Mouse (Mus musculus): ENCODE measurements around the gene Gdf15.

The Gdf15 gene

DNA sequence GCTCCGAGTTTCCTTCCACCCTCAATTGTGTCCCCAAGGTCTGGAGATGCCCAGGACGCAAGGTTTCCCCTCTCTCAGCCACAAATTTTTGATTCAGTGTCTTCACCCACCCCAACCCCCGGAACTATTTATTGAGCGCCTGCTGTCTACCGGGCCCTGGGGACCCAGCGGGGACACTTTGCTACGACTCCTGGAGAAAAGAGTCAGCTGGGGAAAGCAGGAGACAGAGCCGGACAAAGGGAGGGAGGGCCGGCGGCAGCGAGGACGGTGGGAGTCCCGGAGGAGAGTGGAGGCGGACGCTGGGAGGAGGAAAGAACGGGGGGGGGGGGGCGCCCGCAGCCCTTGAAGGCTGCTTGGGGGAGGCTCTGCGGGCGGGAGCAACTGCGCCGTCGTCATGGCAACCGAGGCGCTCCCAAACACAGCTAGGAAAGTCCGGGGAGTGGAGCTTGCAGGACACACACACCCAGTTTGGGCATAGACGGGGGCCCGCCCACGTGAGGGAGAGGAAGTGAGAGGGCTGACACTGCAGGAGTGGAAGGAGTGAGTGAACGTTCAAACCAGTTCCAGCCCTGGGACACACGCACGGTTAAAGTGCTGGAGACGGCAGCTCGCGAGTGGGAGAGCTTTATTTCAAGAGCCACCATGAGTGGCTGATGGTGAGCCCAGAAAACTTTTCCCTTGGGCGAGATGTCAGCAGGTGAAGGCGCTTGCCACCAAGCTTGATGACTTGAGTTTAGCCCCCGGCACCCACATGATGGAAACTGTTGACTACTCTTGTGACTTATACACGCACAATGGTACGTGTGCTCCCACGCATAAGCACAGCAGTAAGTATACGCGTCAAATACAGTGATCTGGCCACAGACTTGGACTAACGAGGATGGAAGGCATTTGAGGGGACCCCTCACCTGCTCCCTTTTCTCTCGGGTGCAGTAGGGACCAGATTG lies 22.1 kb downstream of the Gdf15 start:
- in situ Hi-C loops (cut with MboI; ENCODE audit: unreplicated experiment in 2 of 2), result loop anchor here (5.0 to 10.0 kb wide), 5 partner anchors 37 to 235 kb away; no protein-coding TSS in a partner anchor

DNA sequence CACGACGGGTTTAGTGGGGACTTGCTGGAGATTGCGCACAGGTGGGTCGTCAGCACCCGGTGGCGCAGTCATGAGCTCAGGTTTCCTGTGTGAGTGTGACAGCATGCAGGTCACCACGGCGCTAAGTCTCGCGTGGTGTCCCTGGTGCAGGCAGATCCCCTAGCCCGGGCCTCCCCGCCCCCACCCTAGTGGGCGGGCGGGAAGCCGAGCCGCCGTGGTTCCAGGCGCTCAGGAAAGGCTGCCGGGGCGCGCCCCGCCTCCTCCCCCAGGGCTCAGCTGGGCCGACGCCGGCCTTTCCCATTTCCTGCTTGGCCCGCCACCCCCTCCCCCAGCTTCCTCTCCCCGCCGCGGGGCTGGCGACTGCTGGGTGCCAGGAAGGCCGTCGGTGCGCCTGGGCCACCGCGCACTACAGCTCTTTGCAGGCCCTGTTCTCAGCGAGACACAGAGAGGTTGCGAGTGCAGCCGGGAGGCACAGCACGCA lies 22.8 kb downstream of the Gdf15 start:
- in situ Hi-C loops (cut with MboI; ENCODE audit: unreplicated experiment in 2 of 2), result loop anchor here in 1 of 2 experiments (5.0 kb wide), 1 partner anchor 47 kb away; no protein-coding TSS in a partner anchor

DNA sequence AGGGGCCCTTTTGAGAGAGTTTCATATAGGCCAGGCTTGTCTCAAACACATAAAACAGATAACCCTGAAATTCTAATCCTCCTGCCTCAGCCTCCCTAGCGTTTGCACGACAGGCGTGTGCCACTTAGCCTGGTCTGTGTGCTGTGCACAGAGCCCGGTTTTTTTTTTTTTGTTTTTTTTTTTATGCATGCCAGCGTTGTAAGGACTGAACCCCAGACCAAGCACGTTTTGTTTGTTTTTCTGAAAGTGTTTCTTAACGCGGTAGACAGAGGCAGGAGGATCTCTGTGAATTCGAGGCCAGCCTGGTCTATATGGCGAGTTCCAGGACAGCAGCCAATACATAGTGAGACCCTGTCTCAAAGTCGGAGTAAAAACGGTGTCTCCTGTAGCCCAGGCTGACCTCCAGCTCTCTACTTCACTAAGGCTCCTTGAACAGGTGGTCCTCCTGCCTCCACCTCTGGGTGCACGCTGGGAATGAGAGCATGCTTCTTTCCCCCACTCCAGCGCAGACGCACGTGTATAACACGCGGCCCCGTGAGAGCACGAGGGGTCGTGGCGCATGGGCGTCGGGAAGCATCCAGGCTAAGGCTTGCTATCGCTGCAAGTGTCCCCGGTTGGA lies 23.4 kb downstream of the Gdf15 start, which contains the start of gene Ssbp4:
Gene Ssbp4, minus strand, starts transcription at position 124 of the 619 bp plus-strand sequence.
- in situ Hi-C loops (cut with MboI; ENCODE audit: unreplicated experiment in 2 of 2), result loop anchor here in 1 of 2 experiments (5.0 kb wide), 1 partner anchor 47 kb away; no protein-coding TSS in a partner anchor

DNA sequence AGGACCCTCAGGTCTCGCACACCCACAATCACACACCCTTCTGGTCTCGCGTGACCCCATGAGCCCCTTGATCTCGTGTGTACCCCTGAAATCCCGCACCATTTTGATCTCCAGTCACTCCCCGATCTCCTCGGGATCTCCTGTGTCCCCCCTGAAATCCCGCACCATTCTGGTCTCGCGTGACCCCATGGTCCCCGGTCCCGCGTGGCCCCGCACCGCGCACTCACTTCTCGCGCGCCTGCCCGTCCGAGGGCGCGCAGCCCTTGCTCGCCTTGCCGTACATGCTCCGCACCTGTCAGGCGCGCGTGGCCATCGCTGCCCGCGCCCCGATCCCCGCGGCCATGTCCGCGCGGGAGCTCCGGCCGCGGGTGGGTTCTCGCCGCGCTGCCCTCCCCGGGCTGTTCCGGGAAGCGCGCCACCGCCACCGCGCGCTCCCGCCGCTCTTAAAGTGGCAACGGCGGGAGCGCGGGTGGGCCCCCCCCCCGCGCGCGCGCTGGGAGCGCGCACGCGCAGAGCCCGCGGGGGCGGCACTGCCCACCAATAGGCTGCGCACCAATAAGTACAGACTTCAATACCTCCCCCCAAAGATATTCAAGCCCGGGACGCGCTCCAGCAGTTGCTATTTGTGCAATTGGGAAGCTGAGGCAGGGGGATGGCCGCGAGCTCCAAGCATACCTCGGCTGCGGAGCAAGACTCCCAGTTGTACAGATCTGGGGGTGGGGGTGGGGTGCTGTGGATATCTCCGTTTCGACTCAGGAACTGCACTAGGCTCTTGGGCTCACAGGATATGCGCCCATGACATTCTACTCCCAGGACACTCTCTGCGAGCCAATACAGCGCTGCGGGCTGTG lies 24.1 kb downstream of the Gdf15 start:
- in situ Hi-C loops (cut with MboI; ENCODE audit: unreplicated experiment in 2 of 2), result loop anchor here in 1 of 2 experiments (5.0 kb wide), 1 partner anchor 46 kb away; no protein-coding TSS in a partner anchor

DNA sequence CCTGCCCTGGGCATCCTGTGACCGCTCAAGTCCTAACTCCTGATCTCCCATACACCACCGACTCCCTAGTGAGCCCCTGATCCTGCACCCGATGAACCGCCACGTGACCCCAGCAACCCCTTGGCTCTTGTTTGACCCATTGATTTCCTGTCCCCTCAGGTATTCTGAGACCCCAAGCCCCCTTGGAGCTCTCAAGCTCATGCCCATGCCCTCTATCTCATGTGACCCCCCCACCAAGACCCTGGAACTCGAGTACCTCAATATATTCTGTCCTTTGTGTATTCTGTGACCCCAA lies 24.7 kb downstream of the Gdf15 start:
- in situ Hi-C loops (cut with MboI; ENCODE audit: unreplicated experiment in 2 of 2), result loop anchor here in 1 of 2 experiments (5.0 kb wide), 1 partner anchor 45 kb away; no protein-coding TSS in a partner anchor

DNA sequence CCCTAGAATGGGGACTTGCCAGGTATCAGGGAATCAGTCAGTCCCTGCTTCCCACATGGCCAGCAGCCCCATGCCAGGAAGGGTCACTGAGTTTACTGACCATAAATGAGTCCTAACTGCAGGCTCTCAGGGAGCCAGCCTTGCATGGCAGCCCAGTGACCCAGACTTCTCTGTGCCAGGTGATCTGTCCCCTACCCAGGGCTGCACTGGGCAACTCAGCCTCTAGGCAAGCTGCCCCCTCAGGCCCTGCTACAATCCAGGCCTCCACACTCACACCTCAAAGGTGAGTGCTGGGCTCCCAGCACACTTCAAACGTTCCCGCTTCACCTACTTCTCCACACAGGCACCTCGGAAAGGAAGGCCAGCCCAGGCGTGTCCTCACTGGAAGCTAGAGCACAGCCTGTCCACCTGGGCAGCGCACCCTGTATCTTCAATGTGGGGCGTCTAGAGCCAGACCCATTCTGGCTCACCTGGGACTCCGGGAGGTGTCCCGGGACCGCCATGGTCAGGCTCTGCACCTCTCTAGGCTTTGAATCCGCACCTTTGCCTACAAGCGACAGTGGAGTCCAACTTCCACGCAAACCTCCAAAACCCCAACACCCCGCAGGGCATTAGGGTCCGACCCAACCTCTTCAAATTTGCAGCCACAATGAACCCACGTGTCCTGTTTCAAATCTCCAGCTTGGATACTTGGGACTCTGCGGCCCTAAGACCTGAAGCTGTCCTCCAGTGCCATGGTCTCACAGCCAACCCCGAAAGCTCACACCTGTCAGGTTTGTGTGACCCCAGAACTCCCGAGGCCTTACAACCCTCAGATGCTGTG lies 25.3 kb downstream of the Gdf15 start:
- in situ Hi-C loops (cut with MboI; ENCODE audit: unreplicated experiment in 2 of 2), result loop anchor here in 1 of 2 experiments (5.0 kb wide), 1 partner anchor 45 kb away; no protein-coding TSS in a partner anchor

DNA sequence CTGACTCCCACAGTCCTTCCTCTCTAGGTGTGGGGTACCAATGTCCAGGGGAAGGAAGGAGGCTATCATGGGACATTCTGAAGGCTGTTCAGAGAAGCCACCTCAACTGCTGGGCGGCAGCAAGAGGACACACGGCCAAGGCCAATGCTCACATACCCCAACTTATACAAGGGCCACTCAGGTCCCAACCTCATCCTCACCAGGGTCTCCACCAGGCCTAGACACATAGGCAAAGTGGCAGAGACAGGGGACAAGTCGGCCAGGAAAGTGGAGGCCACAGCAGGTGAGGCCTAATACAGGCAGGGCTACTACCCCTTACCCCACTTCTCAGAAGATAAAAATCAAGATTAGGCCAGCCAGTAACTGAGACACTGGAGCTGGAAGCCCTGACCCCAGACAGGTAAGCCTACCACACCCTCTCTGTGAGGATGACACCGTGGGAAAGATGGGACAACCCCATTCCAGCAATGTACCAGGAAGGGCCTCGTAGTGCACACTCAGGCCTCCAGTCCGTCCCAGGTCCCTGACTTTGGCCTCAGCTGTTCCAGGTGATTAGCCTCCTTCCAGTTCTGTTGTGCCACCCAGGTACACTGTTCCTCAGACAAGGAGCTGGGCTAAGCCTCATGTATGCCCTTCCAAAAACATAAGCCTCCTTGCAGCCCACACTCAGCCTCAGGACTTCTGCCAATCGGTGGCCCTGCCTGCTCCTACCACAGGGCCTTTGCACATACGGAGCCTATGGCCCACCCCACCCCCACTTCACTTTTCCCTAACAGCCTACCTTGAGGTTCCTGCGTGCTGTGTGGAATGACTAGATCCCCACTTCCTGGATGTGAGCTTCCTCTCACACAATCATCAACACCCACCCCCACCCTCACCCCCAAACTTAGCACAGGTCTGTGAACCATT lies 26.1 kb downstream of the Gdf15 start:
- in situ Hi-C loops (cut with MboI; ENCODE audit: unreplicated experiment in 2 of 2), result loop anchor here in 1 of 2 experiments (5.0 kb wide), 1 partner anchor 44 kb away; no protein-coding TSS in a partner anchor

DNA sequence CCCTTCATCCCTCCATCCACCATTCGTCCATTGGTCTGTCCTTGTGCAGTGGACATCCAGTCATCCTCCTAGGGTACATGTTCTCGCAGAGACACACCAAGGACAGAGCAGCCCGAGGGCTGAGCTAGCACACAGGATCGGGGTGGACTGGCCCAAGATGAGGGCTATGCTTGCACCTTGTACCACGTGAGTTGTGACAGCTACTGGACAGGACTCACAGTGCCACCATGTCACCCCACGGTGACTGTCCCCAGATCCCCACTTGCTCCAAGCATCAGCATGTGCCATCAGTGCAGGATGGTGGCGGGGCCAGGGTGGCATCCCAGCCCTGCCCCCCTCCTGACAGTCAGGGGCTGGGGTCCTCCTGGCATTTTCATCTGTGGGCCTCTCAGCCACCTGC lies 27.7 kb downstream of the Gdf15 start:
- in situ Hi-C loops (cut with MboI; ENCODE audit: unreplicated experiment in 2 of 2), result no loop called here

DNA sequence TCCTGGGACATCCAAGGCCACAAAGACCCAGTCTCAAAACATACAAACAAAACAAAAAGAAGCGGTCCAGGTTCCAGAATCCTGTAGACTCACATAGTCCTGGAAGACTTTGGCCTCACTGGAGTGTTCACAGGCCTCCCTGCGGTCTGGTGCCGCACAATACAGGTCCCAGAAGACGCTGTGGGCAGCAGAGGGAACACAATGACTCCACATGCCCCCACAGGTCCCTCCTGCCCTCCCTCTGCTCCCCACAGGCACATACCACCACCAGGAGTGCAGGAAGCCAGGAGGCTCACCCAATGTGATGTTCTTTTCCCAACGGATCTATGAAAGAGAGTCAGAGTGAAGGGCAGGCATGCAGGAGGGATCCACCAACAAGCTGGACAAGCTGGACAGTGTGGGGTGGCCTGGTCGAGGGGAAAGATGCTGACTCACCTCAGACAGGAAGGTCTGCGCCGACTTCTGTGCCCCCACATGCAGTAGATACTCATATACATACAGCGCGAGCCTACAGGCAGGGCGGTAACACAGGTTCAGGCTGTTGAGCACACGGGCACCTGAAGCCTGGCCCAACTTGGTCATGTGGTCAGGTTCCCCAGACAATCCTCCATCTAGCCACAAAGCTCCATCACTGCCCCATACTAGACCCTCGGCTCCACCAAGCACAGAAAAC lies 30.0 kb downstream of the Gdf15 start:
- in situ Hi-C loops (cut with MboI; ENCODE audit: unreplicated experiment in 2 of 2), result no loop called here

DNA sequence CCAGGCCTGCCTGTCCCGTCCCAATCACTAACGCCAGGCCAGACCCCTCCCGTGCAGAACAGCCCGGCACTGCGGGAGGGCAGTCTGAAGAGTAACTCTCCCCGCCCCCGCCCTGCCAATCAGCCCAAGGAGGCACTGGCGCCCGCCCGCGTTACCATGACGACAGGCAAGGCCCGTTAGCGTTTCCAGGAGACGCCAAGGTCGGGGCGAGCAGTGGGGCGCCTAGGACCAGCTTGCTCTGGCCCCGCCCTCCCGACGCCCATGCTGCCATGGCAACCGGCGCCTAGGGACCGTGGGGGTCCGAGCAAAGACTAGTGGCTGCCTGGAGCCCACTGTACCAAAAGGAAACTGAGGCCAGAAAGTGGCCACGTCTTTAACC lies 31.0 kb downstream of the Gdf15 start:
- in situ Hi-C loops (cut with MboI; ENCODE audit: unreplicated experiment in 2 of 2), result no loop called here

DNA sequence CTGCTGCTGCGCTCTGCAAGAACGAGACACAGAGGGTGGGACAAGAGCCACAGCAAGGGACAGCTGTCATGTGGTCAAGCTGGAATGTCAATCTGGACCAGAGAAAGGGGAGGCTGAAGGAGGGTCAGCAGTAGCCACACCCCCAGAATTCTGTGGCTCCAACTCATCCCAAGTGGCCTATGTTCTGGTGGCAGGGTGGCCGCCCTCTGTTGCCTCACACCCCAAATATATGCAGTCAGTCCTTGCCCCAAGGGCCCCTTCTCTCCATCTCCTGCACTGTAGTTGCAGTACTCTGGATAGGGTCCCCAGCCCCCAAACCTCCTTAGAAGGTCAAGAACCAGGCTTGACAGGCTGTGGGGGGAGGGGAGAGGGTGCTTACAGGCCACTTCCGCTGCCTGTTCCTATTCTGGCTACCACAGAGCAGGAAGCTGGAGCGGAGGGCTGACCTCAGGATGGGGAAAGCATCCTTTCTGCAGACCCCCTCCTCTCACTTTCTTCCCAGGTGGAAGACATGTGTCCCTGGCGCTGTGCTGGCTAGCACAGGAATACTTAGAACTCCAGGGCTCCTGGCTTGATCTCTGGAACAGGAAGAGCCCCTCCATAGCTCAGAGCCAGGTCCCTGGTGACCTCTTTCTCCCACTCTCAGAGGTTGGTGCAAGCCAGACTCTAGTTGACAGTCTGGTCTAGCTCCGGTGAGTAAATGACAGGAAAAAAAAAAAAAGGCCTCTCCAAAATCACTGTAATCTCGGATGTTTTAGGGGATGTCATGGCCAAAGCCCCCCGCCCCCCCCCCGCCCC lies 31.6 kb downstream of the Gdf15 start:
- in situ Hi-C loops (cut with MboI; ENCODE audit: unreplicated experiment in 2 of 2), result no loop called here

DNA sequence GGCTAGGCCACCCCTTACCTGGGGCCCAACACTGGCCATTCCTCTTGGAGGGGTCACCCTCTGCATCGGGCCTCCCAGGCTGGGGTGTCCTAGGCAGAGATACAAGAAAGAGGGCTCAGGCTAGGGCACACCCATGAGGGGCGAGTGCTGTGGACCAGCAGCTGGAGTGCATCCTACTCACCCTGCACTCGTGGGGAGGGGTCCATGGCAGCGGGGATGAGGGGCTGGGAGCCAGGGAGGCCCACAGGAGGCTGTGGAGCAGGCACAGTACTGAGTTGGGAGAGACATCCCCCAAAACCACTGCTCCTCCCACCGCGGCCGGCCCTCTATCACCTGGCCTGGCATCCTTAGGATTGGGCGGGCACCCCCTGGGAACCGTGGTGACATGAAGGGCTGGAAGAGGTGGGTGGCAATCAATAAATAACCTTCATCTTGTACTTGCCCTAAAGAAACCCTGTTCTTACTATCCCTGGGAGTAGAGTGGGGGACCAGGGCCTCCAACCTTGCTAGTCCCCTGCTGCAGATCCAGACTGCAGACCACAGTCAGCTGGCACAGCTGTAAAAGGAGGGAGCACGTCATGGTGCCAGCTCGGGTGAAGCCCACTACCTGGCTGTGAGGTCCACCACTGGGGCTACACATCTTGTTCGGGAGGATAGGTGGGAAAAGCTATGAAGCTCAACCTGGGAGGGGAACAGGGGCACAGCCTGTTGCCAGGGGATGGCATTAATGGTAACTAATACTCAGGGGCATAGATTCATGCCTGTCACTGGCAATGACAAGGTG lies 32.6 kb downstream of the Gdf15 start:
- in situ Hi-C loops (cut with MboI; ENCODE audit: unreplicated experiment in 2 of 2), result no loop called here

DNA sequence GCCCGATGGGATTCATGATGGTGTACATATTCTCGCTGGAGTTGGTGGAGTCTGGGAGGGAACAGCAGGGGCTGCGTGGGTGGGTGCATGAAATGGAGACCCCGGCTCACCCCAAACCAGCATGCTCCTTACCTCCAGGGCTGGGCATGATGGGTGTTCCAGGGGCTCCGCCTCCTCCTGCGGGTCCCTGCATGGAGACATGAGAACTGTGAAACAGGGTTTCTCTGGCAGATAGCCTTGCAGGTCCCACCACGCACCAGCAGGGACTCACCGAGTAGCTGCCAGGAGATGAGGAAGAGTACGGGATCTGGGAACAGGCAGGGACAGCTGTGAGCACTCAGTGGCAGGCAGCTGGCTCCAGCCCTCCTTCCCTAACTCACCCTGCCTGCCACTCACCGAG lies 33.5 kb downstream of the Gdf15 start:
- in situ Hi-C loops (cut with MboI; ENCODE audit: unreplicated experiment in 2 of 2), result no loop called here

DNA sequence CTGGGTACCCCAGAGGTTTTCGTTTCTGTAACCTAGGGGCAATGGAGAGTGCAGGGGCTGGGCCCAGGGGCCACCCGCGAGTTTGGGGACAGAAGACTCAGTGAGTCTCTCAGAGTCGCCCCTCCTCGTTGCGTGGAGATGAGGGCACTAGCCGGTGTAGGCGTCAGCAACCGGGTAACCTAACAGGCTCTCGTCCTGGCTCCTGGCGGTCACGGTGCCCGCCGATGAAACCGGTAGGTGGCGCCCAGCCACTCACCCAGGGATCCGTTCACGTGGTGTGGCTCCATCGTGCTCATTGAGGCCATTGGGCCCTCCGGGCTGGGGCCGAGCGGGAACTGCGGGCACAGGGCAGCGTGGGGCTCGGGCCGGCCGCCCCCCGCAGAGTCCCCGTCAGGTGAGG lies 34.0 kb downstream of the Gdf15 start:
- in situ Hi-C loops (cut with MboI; ENCODE audit: unreplicated experiment in 2 of 2), result no loop called here

DNA sequence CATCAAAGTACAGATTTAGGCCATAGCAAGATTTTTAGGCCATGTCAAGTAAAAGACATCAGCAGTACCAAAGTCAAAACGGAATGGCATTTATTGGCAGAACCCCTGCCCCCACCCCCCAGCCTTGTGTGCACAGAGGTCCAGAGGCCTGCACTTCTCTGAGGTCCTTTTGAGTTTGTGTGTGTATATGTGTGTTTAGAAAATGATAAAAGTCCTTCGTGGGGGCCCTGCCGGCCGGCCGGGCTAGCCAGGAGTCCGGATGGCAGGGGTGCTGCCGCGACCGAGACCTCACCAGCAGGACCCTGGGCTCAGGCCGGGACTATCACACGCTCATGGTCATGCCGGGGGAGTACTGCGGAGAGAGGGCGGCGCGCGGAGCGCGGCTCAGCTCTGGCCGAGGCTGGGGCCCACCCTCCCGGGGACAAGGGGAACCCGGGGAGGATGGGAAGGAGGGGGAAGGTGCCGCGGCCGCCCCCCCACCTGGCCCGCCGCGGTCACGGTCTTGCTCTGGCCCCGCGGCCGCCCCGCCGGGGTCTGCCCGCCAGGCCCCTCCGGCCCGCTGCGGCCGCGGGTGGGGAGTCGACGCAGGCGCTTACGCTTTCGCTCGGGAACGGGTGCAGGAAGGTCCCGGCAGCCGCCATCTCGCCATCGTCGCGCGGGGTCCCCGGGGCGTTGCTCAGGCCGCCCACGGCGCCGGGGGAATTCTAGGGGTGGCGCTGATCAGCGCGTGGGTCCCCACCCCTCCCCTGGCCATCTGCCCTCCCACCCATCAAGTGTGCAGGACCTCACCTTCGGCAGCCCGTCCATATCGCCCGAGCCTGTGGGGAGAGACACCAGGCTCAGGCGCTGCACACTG lies 34.6 kb downstream of the Gdf15 start:
- in situ Hi-C loops (cut with MboI; ENCODE audit: unreplicated experiment in 2 of 2), result no loop called here
